Mouse (Mus musculus): Measurements from ENCODE around the gene Pik3cd.
"Not testable (repeated sequence)": the region's sequence is repeated elsewhere in the genome, so short reads cannot be mapped to it uniquely, and the experiment has no call there.

Pik3cd gene

GRCm38 (mm10) chr4:149702210-149702979 lies at the start of gene Pik3cd:
Gene Pik3cd, minus strand, starts transcription at chr4:149702571.
- no peak for DNase-seq

- no peak for DNase-seq
Observed at GRCm38 (mm10) chr4:149750671-149751070, 48.3 kb upstream of the Pik3cd start.

GRCm38 (mm10) chr4:149749663-149750015 lies 47.3 kb upstream of the Pik3cd start:
- DNase-seq = not testable (repeated sequence)

GRCm38 (mm10) chr4:149749003-149749662 lies 46.8 kb upstream of the Pik3cd start:
- no peak for DNase-seq

GRCm38 (mm10) chr4:149744119-149744518 lies 41.7 kb upstream of the Pik3cd start:
- DNase-seq = no peak

- DNase-seq = no peak
Observed at GRCm38 (mm10) chr4:149742011-149742530, 39.7 kb upstream of the Pik3cd start.

GRCm38 (mm10) chr4:149740301-149740700 lies 37.9 kb upstream of the Pik3cd start:
- DNase-seq = no peak

GRCm38 (mm10) chr4:149739478-149739877 lies 37.1 kb upstream of the Pik3cd start:
- DNase-seq = no peak

- peak; percentile 96 for DNase-seq
Observed at GRCm38 (mm10) chr4:149737383-149738324, 35.3 kb upstream of the Pik3cd start, which contains the start of gene Tmem201. Gene Tmem201, minus strand, starts transcription at chr4:149738044.

- no peak for DNase-seq
Observed at GRCm38 (mm10) chr4:149736581-149736980, 34.2 kb upstream of the Pik3cd start.

- no peak for DNase-seq
Observed at GRCm38 (mm10) chr4:149735624-149736250, 33.4 kb upstream of the Pik3cd start.

GRCm38 (mm10) chr4:149734730-149735475 lies 32.5 kb upstream of the Pik3cd start:
- no peak for DNase-seq

GRCm38 (mm10) chr4:149734246-149734645 lies 31.9 kb upstream of the Pik3cd start:
- no peak for DNase-seq

- DNase-seq = peak; percentile 73
Observed at GRCm38 (mm10) chr4:149733748-149734147, 31.4 kb upstream of the Pik3cd start.

GRCm38 (mm10) chr4:149732800-149733199 lies 30.4 kb upstream of the Pik3cd start:
- DNase-seq = peak; percentile 57

- DNase-seq = no peak
Observed at GRCm38 (mm10) chr4:149732313-149732712, 29.9 kb upstream of the Pik3cd start.

- DNase-seq = no peak
Observed at GRCm38 (mm10) chr4:149730827-149731226, 28.5 kb upstream of the Pik3cd start.

GRCm38 (mm10) chr4:149728810-149729209 lies 26.4 kb upstream of the Pik3cd start:
- DNase-seq = no peak

- DNase-seq = no peak
Observed at GRCm38 (mm10) chr4:149727636-149728035, 25.3 kb upstream of the Pik3cd start.

GRCm38 (mm10) chr4:149725661-149726350 lies 23.4 kb upstream of the Pik3cd start:
- peak; percentile 80 for DNase-seq

- DNase-seq = no peak
Observed at GRCm38 (mm10) chr4:149724916-149725470, 22.6 kb upstream of the Pik3cd start.

All from right cerebral cortex, adult 18-20 months (tissue).